Mouse (Mus musculus): ENCODE measurements around the gene Msx2. TPM values are rescaled to one million over a fixed set of nuclear protein-coding genes. Genes with fewer than 3 reads are reported as not detected.

Gene Msx2
- polyA plus RNA-seq, 1 experiment from 2014 or later: 2.4 TPM

- 7% methylated on average over 6 of the region's 6 CpGs for WGBS
- H3K9me3 ChIP-seq (ENCODE audit: control insufficient read depth, low read depth, low read length): no peaks in the 10 kb centered on the region
- no peak overlapping the region for H3K9ac ChIP-seq (replicated peaks; ENCODE audit: low read depth, low read length)
- peak overlapping the region; percentile 51 for H3K4me3 ChIP-seq (ENCODE audit: low read depth, low read length)
- peaks cover 63% of the 10 kb centered on the region for H3K27me3 ChIP-seq (ENCODE audit: control insufficient read depth, insufficient read depth, low read length)
- no peaks in the 10 kb centered on the region for H3K36me3 ChIP-seq (ENCODE audit: control insufficient read depth, insufficient read depth, low read length)
- no peak overlapping the region for H3K27ac ChIP-seq (ENCODE audit: low read length)
- H3K4me2 ChIP-seq (replicated peaks; ENCODE audit: low read depth, low read length): peak overlapping the region; percentile 58; the same call in 1 of the 2 replicates
- ATAC-seq (ENCODE audit: insufficient number of reproducible peaks, insufficient read depth, low FRiP score, low read depth): no peak
- H3K4me1 ChIP-seq (ENCODE audit: control insufficient read depth, insufficient read depth, low read length): peaks cover 6% of the 10 kb centered on the region; the same call in 1 of the 2 replicates
Observed at GRCm38 (mm10) chr13:53471411-53471810, 1.5 kb downstream of the Msx2 start.

GRCm38 (mm10) chr13:53470437-53471151 lies 2.3 kb downstream of the Msx2 start:
- Histone ChIP-seq H3K4me1 (ENCODE audit: control insufficient read depth, insufficient read depth, low read length) (peaks cover 4% of the 10 kb centered on the region; the same call in 1 of the 2 replicates), H3K9ac (replicated peaks; ENCODE audit: low read depth, low read length) (no peak overlapping the region), H3K9me3 (ENCODE audit: control insufficient read depth, low read depth, low read length) (no peaks in the 10 kb centered on the region), H3K4me3 (ENCODE audit: low read depth, low read length) (no peak overlapping the region), H3K27me3 (ENCODE audit: control insufficient read depth, insufficient read depth, low read length) (peaks cover 55% of the 10 kb centered on the region), H3K36me3 (ENCODE audit: control insufficient read depth, insufficient read depth, low read length) (no peaks in the 10 kb centered on the region), H3K27ac (ENCODE audit: low read length) (no peak overlapping the region), H3K4me2 (replicated peaks; ENCODE audit: low read depth, low read length) (no peak overlapping the region)
- ATAC-seq (ENCODE audit: insufficient number of reproducible peaks, insufficient read depth, low FRiP score, low read depth): no peak
- 9% methylated on average over 9 of the region's 9 CpGs for WGBS

GRCm38 (mm10) chr13:53469756-53470155 lies 3.1 kb downstream of the Msx2 start:
- no peak for ATAC-seq (ENCODE audit: insufficient number of reproducible peaks, insufficient read depth, low FRiP score, low read depth)
- no peak overlapping the region for H3K4me2 ChIP-seq (replicated peaks; ENCODE audit: low read depth, low read length)

GRCm38 (mm10) chr13:53468171-53468570 lies 4.7 kb downstream of the Msx2 start:
- Histone ChIP-seq H3K27ac (ENCODE audit: low read length) (no peak overlapping the region), H3K9ac (replicated peaks; ENCODE audit: low read depth, low read length) (no peak overlapping the region), H3K4me1 (ENCODE audit: control insufficient read depth, insufficient read depth, low read length) (no peaks in the 10 kb centered on the region), H3K36me3 (ENCODE audit: control insufficient read depth, insufficient read depth, low read length) (no peaks in the 10 kb centered on the region), H3K4me3 (ENCODE audit: low read depth, low read length) (no peak overlapping the region), H3K9me3 (ENCODE audit: control insufficient read depth, low read depth, low read length) (no peaks in the 10 kb centered on the region), H3K27me3 (ENCODE audit: control insufficient read depth, insufficient read depth, low read length) (peaks cover 49% of the 10 kb centered on the region), H3K4me2 (replicated peaks; ENCODE audit: low read depth, low read length) (no peak overlapping the region)
- WGBS: 41% methylated on average over 14 of the region's 14 CpGs
- no peak for ATAC-seq (ENCODE audit: insufficient number of reproducible peaks, insufficient read depth, low FRiP score, low read depth)

More at GRCm38 (mm10) chr13:53469756-53470155, 3.1 kb downstream of the Msx2 start:
- Histone ChIP-seq H3K9me3 (ENCODE audit: control insufficient read depth, low read depth, low read length) (no peaks in the 10 kb centered on the region), H3K4me3 (ENCODE audit: low read depth, low read length) (no peak overlapping the region), H3K27ac (ENCODE audit: low read length) (no peak overlapping the region), H3K4me1 (ENCODE audit: control insufficient read depth, insufficient read depth, low read length) (no peaks in the 10 kb centered on the region), H3K27me3 (ENCODE audit: control insufficient read depth, insufficient read depth, low read length) (peaks cover 53% of the 10 kb centered on the region), H3K36me3 (ENCODE audit: control insufficient read depth, insufficient read depth, low read length) (no peaks in the 10 kb centered on the region), H3K9ac (replicated peaks; ENCODE audit: low read depth, low read length) (no peak overlapping the region)
- WGBS: 25% methylated on average over 5 of the region's 5 CpGs

- H3K4me3 ChIP-seq (ENCODE audit: low read depth, low read length): no peak overlapping the region
- H3K4me2 ChIP-seq (replicated peaks; ENCODE audit: low read depth, low read length): no peak overlapping the region
- no peaks in the 10 kb centered on the region for H3K9me3 ChIP-seq (ENCODE audit: control insufficient read depth, low read depth, low read length)
- no peak for ATAC-seq (ENCODE audit: insufficient number of reproducible peaks, insufficient read depth, low FRiP score, low read depth)
- no peaks in the 10 kb centered on the region; the same call in 1 of the 2 replicates for H3K4me1 ChIP-seq (ENCODE audit: control insufficient read depth, insufficient read depth, low read length)
- H3K36me3 ChIP-seq (ENCODE audit: control insufficient read depth, insufficient read depth, low read length): no peaks in the 10 kb centered on the region
- H3K9ac ChIP-seq (replicated peaks; ENCODE audit: low read depth, low read length): no peak overlapping the region
- 9% methylated on average over 18 of the region's 18 CpGs for WGBS
- H3K27ac ChIP-seq (ENCODE audit: low read length): no peak overlapping the region
- H3K27me3 ChIP-seq (ENCODE audit: control insufficient read depth, insufficient read depth, low read length): peaks cover 49% of the 10 kb centered on the region
Observed at GRCm38 (mm10) chr13:53466189-53466866, 6.5 kb downstream of the Msx2 start.

- Histone ChIP-seq H3K9me3 (ENCODE audit: control insufficient read depth, low read depth, low read length) (no peaks in the 10 kb centered on the region), H3K4me1 (ENCODE audit: control insufficient read depth, insufficient read depth, low read length) (no peaks in the 10 kb centered on the region; the same call in 1 of the 2 replicates), H3K27me3 (ENCODE audit: control insufficient read depth, insufficient read depth, low read length) (peaks cover 52% of the 10 kb centered on the region), H3K9ac (replicated peaks; ENCODE audit: low read depth, low read length) (no peak overlapping the region), H3K4me2 (replicated peaks; ENCODE audit: low read depth, low read length) (no peak overlapping the region), H3K4me3 (ENCODE audit: low read depth, low read length) (no peak overlapping the region), H3K36me3 (ENCODE audit: control insufficient read depth, insufficient read depth, low read length) (no peaks in the 10 kb centered on the region), H3K27ac (ENCODE audit: low read length) (no peak overlapping the region)
- 4% methylated on average over 26 of the region's 26 CpGs for WGBS
- no peak for ATAC-seq (ENCODE audit: insufficient number of reproducible peaks, insufficient read depth, low FRiP score, low read depth)
Observed at GRCm38 (mm10) chr13:53465191-53465820, 7.6 kb downstream of the Msx2 start.

- Histone ChIP-seq H3K27ac (ENCODE audit: low read length) (no peak overlapping the region), H3K4me3 (ENCODE audit: low read depth, low read length) (no peak overlapping the region), H3K4me1 (ENCODE audit: control insufficient read depth, insufficient read depth, low read length) (no peaks in the 10 kb centered on the region; the same call in 1 of the 2 replicates), H3K27me3 (ENCODE audit: control insufficient read depth, insufficient read depth, low read length) (peaks cover 48% of the 10 kb centered on the region), H3K9me3 (ENCODE audit: control insufficient read depth, low read depth, low read length) (no peaks in the 10 kb centered on the region), H3K36me3 (ENCODE audit: control insufficient read depth, insufficient read depth, low read length) (no peaks in the 10 kb centered on the region), H3K9ac (replicated peaks; ENCODE audit: low read depth, low read length) (no peak overlapping the region), H3K4me2 (replicated peaks; ENCODE audit: low read depth, low read length) (no peak overlapping the region)
- no peak for ATAC-seq (ENCODE audit: insufficient number of reproducible peaks, insufficient read depth, low FRiP score, low read depth)
- WGBS: 3% methylated on average over 19 of the region's 21 CpGs
Observed at GRCm38 (mm10) chr13:53464441-53465001, 8.4 kb downstream of the Msx2 start.

GRCm38 (mm10) chr13:53463946-53464345 lies 8.9 kb downstream of the Msx2 start:
- no peak for ATAC-seq (ENCODE audit: insufficient number of reproducible peaks, insufficient read depth, low FRiP score, low read depth)
- Histone ChIP-seq H3K4me1 (ENCODE audit: control insufficient read depth, insufficient read depth, low read length) (no peaks in the 10 kb centered on the region; the same call in 1 of the 2 replicates), H3K9me3 (ENCODE audit: control insufficient read depth, low read depth, low read length) (no peaks in the 10 kb centered on the region), H3K27me3 (ENCODE audit: control insufficient read depth, insufficient read depth, low read length) (peaks cover 44% of the 10 kb centered on the region), H3K9ac (replicated peaks; ENCODE audit: low read depth, low read length) (no peak overlapping the region), H3K27ac (ENCODE audit: low read length) (no peak overlapping the region), H3K4me2 (replicated peaks; ENCODE audit: low read depth, low read length) (no peak overlapping the region), H3K4me3 (ENCODE audit: low read depth, low read length) (no peak overlapping the region), H3K36me3 (ENCODE audit: control insufficient read depth, insufficient read depth, low read length) (no peaks in the 10 kb centered on the region)
- WGBS: 10% methylated on average over 10 of the region's 10 CpGs

Data from stomach, embryonic 14.5 days (tissue).